Mouse (Mus musculus) left cerebral cortex, adult 9 months (tissue): ENCODE data around the gene Prss44.
"Not testable (repeated sequence)": the region's sequence is repeated elsewhere in the genome, so short reads cannot be mapped to it uniquely, and the experiment has no call there.

Experiments used
- DNase-seq, 2 experiments: peaks; one replicate each; pipeline ENCODE4 v3.0.0; 2022; ENCODE audit warnings: low spot score in 2 of 2

Prss44 gene

GRCm38 (mm10) chr9:110813789-110814188 lies at the start of gene Prss44:
Prss44 (plus strand) TSS chr9:110813994.
- DNase-seq, result no peak

- DNase-seq, result no peak
These were observed 41.5 kb upstream of the Prss44 start for GRCm38 (mm10) chr9:110772336-110772735.

- DNase-seq, result no peak
These were observed 39.2 kb upstream of the Prss44 start for GRCm38 (mm10) chr9:110774403-110775268.

GRCm38 (mm10) chr9:110775269-110776022 lies 38.3 kb upstream of the Prss44 start:
- DNase-seq, result no peak

- no peak for DNase-seq
These were observed 35.7 kb upstream of the Prss44 start for GRCm38 (mm10) chr9:110778100-110778499.

- no peak for DNase-seq
These were observed 35.2 kb upstream of the Prss44 start for GRCm38 (mm10) chr9:110778559-110778958.

- DNase-seq, result no peak
These were observed 34.4 kb upstream of the Prss44 start for GRCm38 (mm10) chr9:110779242-110779913.

GRCm38 (mm10) chr9:110781256-110781721 lies 32.5 kb upstream of the Prss44 start:
- DNase-seq, result peak; percentile 68 to 94

- DNase-seq, result peak; percentile 58 to 75
These were observed 32.1 kb upstream of the Prss44 start for GRCm38 (mm10) chr9:110781731-110782130.

GRCm38 (mm10) chr9:110783611-110784010 lies 30.2 kb upstream of the Prss44 start:
- no peak for DNase-seq

GRCm38 (mm10) chr9:110788169-110788568 lies 25.6 kb upstream of the Prss44 start:
- DNase-seq, result no peak

- DNase-seq, result no peak
These were observed 23.3 kb upstream of the Prss44 start for GRCm38 (mm10) chr9:110790462-110790861.

- no peak for DNase-seq
These were observed 16.8 kb upstream of the Prss44 start for GRCm38 (mm10) chr9:110797013-110797412.

GRCm38 (mm10) chr9:110797866-110798265 lies 15.9 kb upstream of the Prss44 start, which contains the start of gene Prss42:
Prss42 (plus strand) TSS chr9:110798166.
- no peak for DNase-seq

GRCm38 (mm10) chr9:110800834-110801479 lies 12.8 kb upstream of the Prss44 start:
- no peak for DNase-seq

GRCm38 (mm10) chr9:110803294-110803693 lies 10.5 kb upstream of the Prss44 start:
- DNase-seq, result no peak

- DNase-seq, result peak in 1 of 2 experiments; percentile 16
These were observed 3.7 kb upstream of the Prss44 start for GRCm38 (mm10) chr9:110810051-110810450.

GRCm38 (mm10) chr9:110820546-110820945 lies 6.8 kb downstream of the Prss44 start:
- not testable (repeated sequence) for DNase-seq

GRCm38 (mm10) chr9:110821436-110821835 lies 7.6 kb downstream of the Prss44 start:
- no peak for DNase-seq

- DNase-seq, result no peak
These were observed 11.6 kb downstream of the Prss44 start for GRCm38 (mm10) chr9:110825426-110825825.

- no peak for DNase-seq
These were observed 12.0 kb downstream of the Prss44 start for GRCm38 (mm10) chr9:110825832-110826231.
